Mouse (Mus musculus) brain, embryonic 14.5 days (tissue): ENCODE measurements around the gene S100b.

Source experiments
- CTCF ChIP-seq: fragments of 200-500 bp; IDR thresholded peaks from 2 replicates; pipeline ENCODE4 v1.5.1; 2012; ENCODE audit warnings: inconsistent platforms, mild to moderate bottlenecking, moderate library complexity, borderline replicate concordance; ENCODE audit not compliant: insufficient read depth, insufficient read length; ENCODE audit errors: extremely low read depth
- POLR2A ChIP-seq: fragments of 200-500 bp; IDR thresholded peaks from 2 replicates; pipeline ENCODE4 v1.6.1; 2012; ENCODE audit warnings: mild to moderate bottlenecking, inconsistent platforms, borderline replicate concordance; ENCODE audit not compliant: poor library complexity, insufficient read depth, insufficient read length, severe bottlenecking; ENCODE audit errors: extremely low read depth

DNA sequence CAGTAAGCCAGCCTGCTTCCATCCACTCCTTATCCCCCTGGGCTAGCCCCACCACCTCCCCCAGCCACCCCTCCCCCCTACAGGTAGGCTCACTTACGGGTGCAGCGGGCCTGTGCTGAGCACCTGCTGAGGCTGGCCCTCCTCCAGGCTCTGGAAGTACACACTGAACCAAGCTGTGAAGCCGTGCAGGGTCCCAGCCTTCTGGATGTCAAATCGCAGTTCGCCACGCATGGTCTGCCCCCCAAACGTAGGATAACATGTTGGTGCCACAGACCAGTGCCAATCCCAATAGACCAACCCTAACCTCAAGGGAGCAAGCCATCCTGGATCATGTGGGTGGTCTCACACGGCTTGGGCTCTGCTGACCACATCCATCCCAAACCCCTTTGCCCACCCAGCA lies 44.4 kb upstream of the S100b start:
- TF ChIP-seq POLR2A = no peak
- no peak for TF ChIP-seq CTCF
